In the genomic region with DNA sequence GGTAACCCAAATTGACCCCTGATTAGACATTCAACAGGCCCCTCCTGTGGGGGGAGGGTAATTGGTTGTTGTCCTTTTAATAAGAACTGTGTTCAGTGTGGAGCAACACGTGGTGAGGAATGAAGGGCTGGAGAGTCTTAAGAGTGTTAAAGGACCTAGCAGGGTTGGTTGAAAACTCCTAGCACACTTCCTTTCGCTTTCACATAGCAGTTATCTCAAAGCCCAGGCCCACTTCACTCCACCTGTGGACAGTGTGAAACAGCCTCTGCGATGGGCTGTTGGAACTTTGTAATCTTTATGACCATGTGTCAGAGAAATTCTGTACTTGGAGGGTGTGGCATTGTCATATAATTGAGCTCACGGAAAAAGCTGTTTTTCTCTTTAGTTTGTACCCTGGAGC, we compare ENCODE assay signal across 15 mouse cellular contexts.
A peak's percentile ranks its signal among the peaks of the same experiment; 100 is the strongest.
DNase-seq lines count a peak whose midpoint lies in the region; ATAC-seq and TF ChIP-seq lines count a peak whose summit lies in the region.
"Had no signal": no experiment of that assay in that cellular context is flagged by ENCODE, and none has a peak within 500 bp of the region (broad histone marks: within the 10 kb centered on the region; RNA-seq: fewer than 3 reads in every experiment).

No protein-coding gene starts in this region.

- intact Hi-C loops in left cerebral cortex, postnatal 10 days (cut with DNase I), result no loop called here

- H3K4me1 ChIP-seq in liver, embryonic 13.5 days (replicated peaks), result peaks cover 46% of the 10 kb centered on the region
- no peaks in the 10 kb centered on the region for H3K4me1 ChIP-seq in lung, postnatal 0 days (ENCODE audit: insufficient read depth, low read depth, low read length)
- H3K4me1 ChIP-seq: embryonic facial prominence, embryonic 12.5 days; kidney, embryonic 15.5 days had no signal

- DNase-seq in c-Kit-positive CD71-negative TER-119-negative erythroid progenitor cells, embryonic 14.5 days (ENCODE audit: low read depth), result peak; percentile 18
- peak; percentile 74 for DNase-seq in liver, embryonic 13.5 days
- peak; percentile 38 to 62 for DNase-seq in spleen, postnatal 4 days (ENCODE audit: low spot score in 2 of 2)
- no peak for DNase-seq in left cerebral cortex, postnatal 10 days (ENCODE audit: extremely low spot score in 1 of 2, low spot score in 2 of 2)
- DNase-seq in adrenal gland, postnatal 25 days, result no peak
- DNase-seq in lung, postnatal 0 days (ENCODE audit: low spot score), result no peak
- DNase-seq: adrenal gland, adult 2 months; cerebellum, postnatal 36 days; heart, adult 18-20 months; lung, adult 18-20 months had no signal

- no peak for TF ChIP-seq CTCF in lung, postnatal 0 days (IDR thresholded peaks at IDR 0.05)

- TF ChIP-seq EP300 in lung, postnatal 0 days (IDR thresholded peaks at IDR 0.05), result no peak

- peak overlapping the region; percentile 34; the same call in 1 of the 2 replicates for H3K9ac ChIP-seq in liver, embryonic 13.5 days
- H3K9ac ChIP-seq in lung, postnatal 0 days (replicated peaks; ENCODE audit: low read depth), result no peak overlapping the region
- H3K9ac ChIP-seq: embryonic facial prominence, embryonic 12.5 days; kidney, embryonic 15.5 days had no signal

- H3K9me3 ChIP-seq in liver, embryonic 13.5 days (replicated peaks), result no peaks in the 10 kb centered on the region
- no peaks in the 10 kb centered on the region for H3K9me3 ChIP-seq in lung, postnatal 0 days (ENCODE audit: low read length)
- H3K9me3 ChIP-seq: embryonic facial prominence, embryonic 12.5 days; kidney, embryonic 15.5 days had no signal

- H3K36me3 ChIP-seq in liver, embryonic 13.5 days, result no peaks in the 10 kb centered on the region
- no peaks in the 10 kb centered on the region for H3K36me3 ChIP-seq in lung, postnatal 0 days (ENCODE audit: insufficient read depth, low read length)
- H3K36me3 ChIP-seq: embryonic facial prominence, embryonic 12.5 days; kidney, embryonic 15.5 days had no signal

- H3K4me2 ChIP-seq in liver, embryonic 13.5 days, result peak overlapping the region; percentile 55
- H3K4me2 ChIP-seq in lung, postnatal 0 days (replicated peaks; ENCODE audit: low read depth, low read length), result no peak overlapping the region
- H3K4me2 ChIP-seq: embryonic facial prominence, embryonic 12.5 days; kidney, embryonic 15.5 days had no signal

- peak overlapping the region; percentile 87 for H3K27ac ChIP-seq in liver, embryonic 13.5 days
- no peak overlapping the region for H3K27ac ChIP-seq in lung, postnatal 0 days (ENCODE audit: low read length)
- H3K27ac ChIP-seq: embryonic facial prominence, embryonic 12.5 days; kidney, embryonic 15.5 days; macrophage had no signal

- 18% methylated on average over 4 of the region's 4 CpGs for WGBS in liver, embryonic 13.5 days (ENCODE audit: insufficient replicate concordance)
- 52% methylated on average over 4 of the region's 4 CpGs for WGBS in lung, postnatal 0 days

- H3K27me3 ChIP-seq in liver, embryonic 13.5 days, result no peaks in the 10 kb centered on the region
- H3K27me3 ChIP-seq in lung, postnatal 0 days (replicated peaks; ENCODE audit: insufficient read depth, low read length), result no peaks in the 10 kb centered on the region
- H3K27me3 ChIP-seq: embryonic facial prominence, embryonic 12.5 days; kidney, embryonic 15.5 days had no signal

- ATAC-seq in erythroid progenitor cell, adult 5-6 weeks (replicated peaks; ENCODE audit: low FRiP score, poor library complexity, severe bottlenecking), result peak; percentile 91
- peak; percentile 95 for ATAC-seq in liver, embryonic 13.5 days (ENCODE audit: low read depth)
- no peak for ATAC-seq in lung, postnatal 0 days
- ATAC-seq: hindbrain, embryonic 16.5 days had no signal

- H3K4me3 ChIP-seq in liver, embryonic 13.5 days (replicated peaks), result peak overlapping the region; percentile 20
- H3K4me3 ChIP-seq in lung, postnatal 0 days (ENCODE audit: low read depth, low read length), result no peak overlapping the region
- H3K4me3 ChIP-seq: embryonic facial prominence, embryonic 12.5 days; kidney, embryonic 15.5 days had no signal

Comparison
In these comparisons a context has a peak if more than half of its experiments do, and no peak if none do; other contexts are left out.
1. DNase-seq: peak in c-Kit-positive CD71-negative TER-119-negative erythroid progenitor cells, embryonic 14.5 days (single experiment), liver, embryonic 13.5 days (single experiment) and spleen, postnatal 4 days (2 of 2); none in left cerebral cortex, postnatal 10 days (0 of 2), adrenal gland, postnatal 25 days (single experiment) and lung, postnatal 0 days (single experiment).